Mouse (Mus musculus): Measurements from ENCODE around the gene Gm12355.
"Not testable (repeated sequence)": the region's sequence is repeated elsewhere in the genome, so short reads cannot be mapped to it uniquely, and the experiment has no call there.

The Gm12355 gene

GRCm38 (mm10) chr11:98625611-98626410 lies at the start of gene Gm12355, which contains the start of gene Gsdma3:
Gm12355 (minus strand) TSS chr11:98625661.
Gsdma3 (plus strand) TSS chr11:98626360.
- DNase-seq (ENCODE audit: low read depth) = no peak

GRCm38 (mm10) chr11:98673136-98673535 lies 47.7 kb upstream of the Gm12355 start:
- peak; percentile 81 for DNase-seq (ENCODE audit: low read depth)

- DNase-seq (ENCODE audit: low read depth) = no peak
Observed at GRCm38 (mm10) chr11:98672482-98672881, 47.0 kb upstream of the Gm12355 start.

DNA sequence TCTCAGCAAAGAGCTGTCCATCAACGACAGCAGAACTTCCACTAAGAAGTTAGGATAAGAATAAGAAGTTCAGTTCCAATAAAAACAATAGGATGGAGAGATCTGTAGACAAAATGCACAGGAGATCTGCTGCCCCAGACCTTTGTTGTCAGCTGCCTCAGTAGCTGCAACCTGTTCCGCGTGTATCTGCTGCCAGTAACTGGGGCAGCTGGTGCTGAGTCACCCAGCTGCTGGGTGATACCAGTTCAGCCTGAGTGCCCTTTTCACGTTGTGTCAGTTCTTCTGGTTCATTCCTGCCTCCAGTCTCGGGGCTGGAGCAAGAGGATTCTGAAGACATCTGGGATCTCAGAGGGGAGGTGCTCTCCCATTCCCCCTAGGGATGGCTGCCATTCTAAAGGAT lies 46.4 kb upstream of the Gm12355 start:
- DNase-seq (ENCODE audit: low read depth) = no peak

DNA sequence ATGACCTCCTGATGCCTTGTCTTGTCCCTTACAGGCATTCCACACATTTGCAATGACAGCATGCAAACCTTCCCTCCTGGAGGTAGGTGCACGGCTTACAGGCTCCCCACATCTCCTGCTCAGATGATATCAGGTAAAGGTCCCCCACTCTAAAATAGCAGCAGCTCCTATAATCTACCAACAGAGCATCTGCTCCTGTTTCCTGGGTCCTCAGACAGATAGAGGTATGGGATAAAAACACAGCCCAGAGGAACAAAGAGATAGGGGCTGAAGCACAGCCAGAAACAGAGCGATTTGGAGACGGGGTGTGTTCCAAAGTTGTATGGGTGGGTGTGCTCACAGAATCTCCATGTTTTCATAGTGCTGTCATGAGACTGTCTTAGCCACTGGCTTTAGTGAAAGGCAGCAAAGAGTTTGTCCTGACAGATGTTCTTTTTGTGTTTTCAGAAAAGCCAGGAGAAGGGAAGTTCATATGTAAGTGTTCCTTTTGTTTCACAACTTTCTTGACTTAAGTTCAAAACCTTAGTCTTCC lies 45.9 kb upstream of the Gm12355 start:
- no peak for DNase-seq (ENCODE audit: low read depth)

GRCm38 (mm10) chr11:98668984-98669383 lies 43.5 kb upstream of the Gm12355 start:
- DNase-seq (ENCODE audit: low read depth) = no peak

GRCm38 (mm10) chr11:98664091-98664490 lies 38.6 kb upstream of the Gm12355 start, which contains the start of gene Gsdma:
Gsdma (plus strand) TSS chr11:98664351.
- DNase-seq (ENCODE audit: low read depth) = no peak

DNA sequence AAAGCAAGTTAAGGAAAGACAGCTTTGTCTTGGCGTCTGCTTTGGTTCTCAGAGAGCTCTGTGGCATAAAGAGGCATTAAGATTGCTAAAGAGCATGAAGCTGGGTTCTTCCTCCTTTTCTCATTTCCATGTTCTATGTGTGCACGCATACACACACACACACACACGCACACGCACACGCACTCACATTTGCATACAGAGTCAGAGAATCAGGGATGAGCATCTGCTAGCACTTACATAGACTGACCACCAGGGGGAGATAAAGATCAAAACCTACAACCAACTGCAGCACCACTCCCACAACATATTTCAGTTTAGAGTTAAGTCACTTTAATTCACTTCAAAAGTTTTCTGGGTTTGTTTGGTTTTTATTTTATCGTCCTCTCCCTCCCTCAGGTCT lies 35.1 kb upstream of the Gm12355 start:
- DNase-seq (ENCODE audit: low read depth) = peak; percentile 85

DNA sequence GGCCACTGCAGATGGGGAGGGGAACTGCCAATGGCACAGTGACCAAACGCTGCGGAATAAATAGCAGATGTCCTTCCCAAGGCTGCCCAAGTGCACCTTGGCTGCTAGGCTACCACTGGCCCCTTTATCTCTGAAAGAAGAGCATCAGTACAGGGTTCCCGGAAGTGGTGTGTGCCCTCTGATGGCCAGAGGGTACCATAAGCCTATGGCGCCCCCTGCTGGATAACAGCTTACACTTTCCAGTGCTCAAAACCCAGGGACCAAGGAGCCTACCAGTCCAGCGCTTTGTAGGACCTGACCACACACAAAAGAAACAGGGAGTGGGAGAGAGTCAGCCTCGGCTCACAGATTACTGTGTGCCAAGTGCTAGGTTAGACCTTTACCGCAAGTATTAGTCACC lies 29.6 kb upstream of the Gm12355 start:
- DNase-seq (ENCODE audit: low read depth) = peak; percentile 85

- no peak for DNase-seq (ENCODE audit: low read depth)
Observed at GRCm38 (mm10) chr11:98646459-98646858, 21.0 kb upstream of the Gm12355 start, which contains the start of gene Gsdma2. Gsdma2 (plus strand) TSS chr11:98646759.

GRCm38 (mm10) chr11:98645946-98646345 lies 20.5 kb upstream of the Gm12355 start:
- DNase-seq (ENCODE audit: low read depth) = no peak

DNA sequence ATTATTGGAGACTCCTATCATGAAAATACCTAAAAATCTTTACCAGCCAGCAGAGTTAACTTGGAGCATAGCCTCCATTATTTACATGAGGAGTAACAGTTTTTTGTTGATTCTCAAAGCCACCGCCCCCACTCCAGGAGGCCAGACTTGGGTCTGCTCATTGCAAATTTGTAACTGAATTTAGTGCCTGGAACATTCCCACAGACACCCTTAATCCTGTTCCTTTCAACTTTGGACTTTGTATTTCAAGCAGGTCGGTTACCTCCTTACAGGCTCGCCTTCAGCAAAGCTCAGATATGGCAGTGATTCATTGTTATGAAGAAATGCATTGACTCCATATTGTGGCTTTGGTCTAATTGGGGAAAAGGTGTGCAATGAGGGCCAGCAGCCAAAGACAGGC lies 19.3 kb upstream of the Gm12355 start:
- DNase-seq (ENCODE audit: low read depth) = no peak

GRCm38 (mm10) chr11:98640091-98640490 lies 14.6 kb upstream of the Gm12355 start:
- DNase-seq (ENCODE audit: low read depth) = no peak

DNA sequence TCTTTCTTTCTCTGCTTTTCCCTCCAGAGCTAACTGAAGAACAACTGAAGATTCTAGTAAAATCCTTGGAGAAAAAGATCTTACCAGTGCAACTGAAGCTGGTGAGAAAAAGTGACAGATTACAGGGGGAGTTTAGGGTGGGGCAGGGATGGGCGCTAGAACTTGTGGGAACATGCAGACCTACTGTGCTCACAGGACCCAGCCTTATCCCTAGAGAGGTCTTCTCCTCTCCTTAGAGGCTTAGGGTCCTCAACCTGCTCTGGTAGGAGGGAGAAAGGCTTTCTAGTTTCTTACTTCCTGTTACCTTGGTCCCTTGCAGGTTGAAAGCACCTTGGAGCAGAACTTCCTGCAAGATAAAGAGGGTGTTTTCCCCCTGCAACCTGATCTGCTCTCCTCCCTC lies 12.0 kb upstream of the Gm12355 start:
- peak; percentile 24 for DNase-seq (ENCODE audit: low read depth)

DNA sequence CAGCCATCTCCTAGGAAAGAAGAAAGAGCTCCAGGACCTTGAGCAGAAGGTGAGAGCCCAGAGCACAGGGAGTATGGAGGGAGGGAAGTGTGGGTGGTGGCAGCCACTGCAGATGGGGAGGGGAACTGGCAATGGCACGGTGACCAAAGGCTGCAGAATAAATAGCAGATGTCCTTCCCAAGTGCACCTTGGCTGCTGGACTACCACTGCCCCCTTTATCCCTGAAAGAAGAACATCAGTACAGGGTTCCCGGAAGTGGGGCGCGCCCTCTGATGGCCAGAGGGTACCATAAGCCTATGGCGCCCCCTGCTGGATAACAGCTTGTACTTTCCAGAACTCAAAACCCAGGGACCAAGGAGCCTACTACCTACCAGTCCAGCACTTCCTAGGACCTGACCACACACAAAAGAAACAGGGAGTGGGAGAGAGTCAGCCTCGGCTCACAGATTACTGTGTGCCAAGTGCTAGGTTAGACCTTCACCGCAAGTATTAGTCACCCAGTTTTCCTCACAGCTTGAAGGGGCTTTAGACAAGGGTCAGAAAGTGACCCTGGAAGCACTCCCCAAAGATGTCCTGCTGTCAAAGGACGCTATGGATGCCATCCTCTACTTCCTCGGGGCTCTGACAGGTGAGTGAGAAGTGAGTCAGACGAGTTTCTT lies 10.0 kb upstream of the Gm12355 start:
- peak; percentile 74 for DNase-seq (ENCODE audit: low read depth)

DNA sequence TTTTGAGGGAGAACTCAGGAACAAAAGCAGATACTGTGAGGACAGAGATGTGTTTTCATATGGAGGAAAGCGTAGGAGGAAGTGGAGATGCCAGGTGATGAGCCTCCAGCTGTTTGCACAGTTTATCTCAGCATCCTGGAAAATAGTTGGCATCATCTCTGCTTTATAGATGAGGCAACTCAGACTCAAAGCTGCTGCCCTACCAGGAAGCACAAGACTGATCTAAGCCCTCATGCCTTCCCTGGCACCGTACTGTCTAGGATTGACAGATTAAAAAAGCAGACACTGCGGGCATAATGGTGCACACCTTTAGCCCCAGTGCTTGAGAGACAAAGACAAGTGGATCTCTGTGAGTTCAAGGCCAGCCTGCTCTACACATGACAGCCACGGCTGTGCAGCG lies 5.2 kb upstream of the Gm12355 start:
- no peak for DNase-seq (ENCODE audit: low read depth)

- no peak for DNase-seq (ENCODE audit: low read depth)
Observed at GRCm38 (mm10) chr11:98628706-98629105, 3.2 kb upstream of the Gm12355 start.

DNA sequence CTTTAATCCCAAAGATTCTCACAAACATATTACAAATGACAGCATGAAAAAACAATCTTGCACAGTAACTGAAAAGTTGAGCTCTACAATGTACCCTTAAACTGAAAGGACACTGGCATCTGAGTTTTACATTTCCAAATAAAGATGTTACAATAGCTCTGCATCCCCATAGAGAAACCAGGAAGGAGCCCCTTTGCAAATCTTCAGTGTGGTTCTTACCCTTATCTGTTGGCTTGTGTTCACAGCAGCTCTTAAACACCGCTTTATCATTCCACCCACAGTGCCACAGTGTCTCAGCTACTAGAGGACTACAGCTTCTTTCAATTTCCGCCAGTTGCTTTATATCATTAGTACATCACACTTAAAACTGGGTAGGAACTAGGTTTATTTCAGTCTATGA lies 1.1 kb downstream of the Gm12355 start:
- not testable (repeated sequence) for DNase-seq (ENCODE audit: low read depth)

DNA sequence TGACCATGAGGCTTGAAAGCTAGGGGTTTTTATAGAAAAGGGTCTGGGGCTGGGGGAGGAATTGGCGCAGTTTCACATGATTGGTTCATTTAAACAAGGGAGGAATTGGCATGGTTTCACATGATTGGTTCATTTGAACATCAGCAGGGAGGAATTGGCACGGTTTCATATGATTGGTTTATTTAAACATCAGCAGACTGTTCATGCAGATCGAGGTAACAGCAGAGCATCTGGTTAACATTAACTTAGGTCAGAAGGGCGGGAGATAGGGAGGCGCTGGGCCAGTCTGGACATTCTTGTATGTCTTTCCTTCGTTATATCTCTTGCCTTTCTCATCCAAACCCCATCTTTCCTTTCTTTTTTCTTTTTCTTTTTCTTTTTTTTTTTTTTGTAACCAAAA lies 1.5 kb downstream of the Gm12355 start:
- not testable (repeated sequence) for DNase-seq (ENCODE audit: low read depth)

- DNase-seq (ENCODE audit: low read depth) = no peak
Observed at GRCm38 (mm10) chr11:98620791-98621190, 4.7 kb downstream of the Gm12355 start.

- DNase-seq (ENCODE audit: low read depth) = peak; percentile 84
Observed at GRCm38 (mm10) chr11:98606763-98607162, 18.7 kb downstream of the Gm12355 start.

GRCm38 (mm10) chr11:98604911-98605310 lies 20.6 kb downstream of the Gm12355 start:
- peak; percentile 7 for DNase-seq (ENCODE audit: low read depth)

GRCm38 (mm10) chr11:98603953-98604352 lies 21.5 kb downstream of the Gm12355 start:
- DNase-seq (ENCODE audit: low read depth) = peak; percentile 56
